Mouse (Mus musculus) spleen, embryonic (tissue): ENCODE data around the gene Relt.
"Not testable (repeated sequence)": the region's sequence is repeated elsewhere in the genome, so short reads cannot be mapped to it uniquely, and the experiment has no call there.

Experiments used
- CTCF ChIA-PET: fragments of 350-600 bp; sonication (Branson Sonifier 250); formaldehyde crosslinking; loops from one replicate; lab custom pipeline; 2022; lab: Charles Lee

Gene Relt

DNA sequence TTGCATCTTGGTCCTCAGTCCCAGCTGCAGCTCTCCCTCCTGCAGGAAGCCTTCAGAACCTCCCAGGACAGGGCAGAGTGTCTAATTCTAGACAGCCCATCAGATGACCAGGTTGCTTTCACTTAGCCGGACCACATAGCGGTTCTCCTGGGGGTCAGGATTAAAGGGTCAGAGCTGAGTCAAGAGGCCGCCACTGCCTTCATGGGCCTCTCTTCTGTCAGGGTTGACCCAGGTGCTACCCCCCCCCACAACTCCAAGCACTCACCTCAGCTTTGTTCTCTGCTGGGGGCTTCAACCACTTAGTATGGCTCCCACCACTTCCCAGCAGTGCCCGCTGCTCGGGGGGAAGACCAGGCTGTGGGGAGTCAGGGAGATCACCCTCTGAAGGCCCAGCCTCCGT, 16.1 kb downstream of the Relt start:
- CTCF ChIA-PET: interaction anchor here (0.6 to 3.6 kb wide), 3 partner anchors 21 to 66 kb away, joined by 3 to 16 read pairs (median 13); no protein-coding TSS in a partner anchor

DNA sequence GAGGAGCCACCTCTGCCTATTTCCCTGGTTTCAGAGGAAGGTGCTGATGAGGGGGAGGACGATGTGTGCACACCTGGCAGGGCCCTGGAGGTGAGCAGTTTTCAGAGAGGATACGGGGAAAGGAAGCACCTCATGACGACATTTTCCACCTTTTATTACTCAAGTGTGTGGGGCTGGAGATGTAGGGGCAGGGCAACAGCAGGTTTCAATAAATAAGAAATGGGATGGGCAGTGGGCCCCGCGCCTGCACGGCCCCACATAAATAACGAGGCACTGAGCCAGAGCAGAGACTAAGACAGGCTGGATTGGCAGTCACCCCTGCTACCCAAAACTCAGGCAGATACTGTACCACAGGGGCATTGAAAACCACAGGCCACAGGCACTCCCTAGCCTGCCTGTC, 17.2 kb downstream of the Relt start:
- CTCF ChIA-PET: not testable (repeated sequence)

DNA sequence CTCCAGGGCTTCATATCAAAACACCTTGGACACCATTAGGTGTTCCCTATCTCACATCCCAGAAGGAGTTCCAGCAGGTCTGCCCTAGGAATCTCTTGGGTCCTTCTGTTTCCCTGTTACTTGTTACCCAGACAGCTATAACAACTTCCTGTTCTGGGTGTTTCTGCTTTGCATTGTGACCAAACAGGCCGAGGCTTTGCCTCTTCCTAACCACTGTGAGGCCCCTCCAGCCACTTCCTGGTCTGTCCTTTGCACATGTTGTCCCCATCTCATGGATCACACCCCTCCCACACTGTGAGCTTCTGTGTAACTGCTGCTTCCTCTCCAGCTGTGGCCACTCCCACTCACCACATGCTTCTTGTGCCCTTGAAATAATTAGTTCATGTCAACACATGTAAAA, 17.8 kb downstream of the Relt start:
- CTCF ChIA-PET: interaction anchor here (0.5 to 0.9 kb wide), 2 partner anchors 9 to 362 kb away, joined by 4 to 5 read pairs; no protein-coding TSS in a partner anchor

DNA sequence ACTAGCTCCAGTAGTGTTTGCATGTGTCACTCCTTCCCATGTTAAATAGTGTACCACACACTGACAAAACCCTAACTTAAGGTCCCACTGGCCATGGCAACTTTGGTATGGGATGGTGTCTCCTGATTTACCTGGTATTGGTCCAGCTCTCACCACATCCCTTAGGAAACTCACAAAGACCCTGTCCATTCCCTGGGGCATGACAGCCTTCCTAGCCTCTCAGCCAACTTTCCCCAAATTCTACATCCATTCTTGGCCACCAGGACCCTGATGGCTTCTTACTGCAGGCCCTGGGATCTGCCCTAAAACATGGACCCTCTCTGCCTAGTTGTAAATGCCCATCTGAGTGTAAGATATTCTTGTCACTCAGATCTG, 18.2 kb downstream of the Relt start:
- CTCF ChIA-PET: interaction anchor here (0.5 to 0.9 kb wide), 2 partner anchors 9 to 361 kb away, joined by 4 to 5 read pairs; no protein-coding TSS in a partner anchor

DNA sequence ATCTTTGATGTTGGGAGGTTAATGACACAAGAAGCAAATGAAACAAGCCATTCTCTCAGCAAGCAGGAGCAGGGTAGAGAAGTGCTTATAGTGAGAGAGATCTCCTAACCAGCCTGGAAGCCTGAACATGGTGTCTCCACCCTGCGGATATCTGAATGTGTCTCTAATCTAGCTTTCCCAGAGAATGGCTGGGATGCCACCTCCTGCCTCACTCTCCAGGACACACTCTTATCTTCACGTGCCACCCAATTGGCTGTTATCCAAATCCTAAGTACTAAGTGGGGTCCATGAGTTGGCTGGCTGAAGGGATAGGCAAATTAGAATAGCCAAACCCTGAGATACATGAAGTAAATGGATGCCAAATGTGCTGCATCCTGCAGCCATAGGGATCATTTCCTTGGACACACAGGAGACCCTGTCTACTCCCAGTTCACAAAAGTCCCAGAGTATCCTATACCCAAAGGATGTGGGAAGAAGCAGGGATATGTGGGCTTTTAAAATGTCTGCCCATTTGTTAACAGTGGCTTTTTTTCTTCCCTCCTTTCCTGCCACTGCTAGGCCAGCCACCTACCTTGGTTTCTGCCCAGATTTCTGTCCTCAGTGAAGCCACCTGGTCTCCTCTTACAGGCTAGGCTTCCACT, 18.7 kb downstream of the Relt start:
- CTCF ChIA-PET: interaction anchor here (1.0 kb wide), 1 partner anchor 532 kb away, joined by 5 read pairs; no protein-coding TSS in a partner anchor

DNA sequence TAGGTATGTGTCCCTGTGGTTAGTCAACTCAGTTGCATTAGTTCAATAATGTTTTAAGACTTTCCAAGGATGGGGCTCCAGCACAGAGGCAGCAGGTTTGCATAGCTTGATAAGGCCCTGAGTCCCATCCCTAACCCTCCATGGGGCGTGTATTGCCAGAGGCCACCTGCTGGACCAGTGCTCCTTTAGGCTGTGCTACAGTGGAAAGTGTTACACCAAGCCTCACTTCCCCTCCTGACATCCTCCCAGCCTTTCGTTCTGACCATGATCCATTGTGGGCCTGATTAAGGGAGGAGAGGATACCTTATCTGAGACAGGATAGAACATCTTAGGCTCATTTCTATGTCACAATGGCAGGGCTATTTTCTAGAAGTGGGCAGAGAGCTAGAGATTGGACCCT, 19.4 kb downstream of the Relt start:
- CTCF ChIA-PET: interaction anchor here (1.0 kb wide), 1 partner anchor 532 kb away, joined by 5 read pairs; no protein-coding TSS in a partner anchor

DNA sequence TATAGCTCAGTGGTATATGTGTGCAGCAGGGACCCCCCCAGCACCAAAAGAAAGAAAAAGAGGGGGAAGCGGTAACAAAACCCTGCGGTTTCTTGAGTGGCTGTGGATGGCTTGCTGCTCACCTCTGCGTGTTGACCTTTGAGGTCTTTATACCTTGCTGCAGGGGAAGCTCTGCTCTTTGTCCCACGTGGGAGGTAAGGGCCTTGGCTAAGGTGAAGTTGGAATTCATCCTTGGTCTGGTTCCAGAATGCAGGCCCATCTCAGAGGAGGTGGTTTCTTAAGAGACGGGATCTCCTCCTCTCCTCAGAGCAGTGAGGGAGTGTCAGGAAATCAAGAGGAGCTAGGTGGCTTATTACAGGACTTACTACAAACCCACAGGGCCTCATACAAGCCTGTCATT, 21.1 kb downstream of the Relt start:
- CTCF ChIA-PET: no interaction called here

DNA sequence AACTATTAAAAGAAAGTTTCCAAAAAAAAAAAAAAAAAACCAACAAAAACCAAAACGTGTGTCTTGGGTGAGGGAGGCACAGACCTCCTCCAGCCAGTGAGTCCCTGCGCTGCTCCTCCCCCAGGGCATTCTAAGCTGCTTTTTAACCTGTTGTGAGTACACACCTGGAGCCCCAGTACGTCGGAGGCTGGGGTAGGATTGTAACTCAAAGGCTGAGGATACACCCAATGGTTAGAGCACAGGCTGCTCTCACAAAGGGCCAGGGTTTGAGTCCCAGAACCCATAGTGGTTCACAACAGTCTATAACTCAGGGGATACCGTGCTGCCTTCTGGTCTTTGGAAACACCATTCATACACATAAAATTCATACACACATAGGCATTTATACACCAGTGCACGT, 21.6 kb downstream of the Relt start:
- CTCF ChIA-PET: no interaction called here

DNA sequence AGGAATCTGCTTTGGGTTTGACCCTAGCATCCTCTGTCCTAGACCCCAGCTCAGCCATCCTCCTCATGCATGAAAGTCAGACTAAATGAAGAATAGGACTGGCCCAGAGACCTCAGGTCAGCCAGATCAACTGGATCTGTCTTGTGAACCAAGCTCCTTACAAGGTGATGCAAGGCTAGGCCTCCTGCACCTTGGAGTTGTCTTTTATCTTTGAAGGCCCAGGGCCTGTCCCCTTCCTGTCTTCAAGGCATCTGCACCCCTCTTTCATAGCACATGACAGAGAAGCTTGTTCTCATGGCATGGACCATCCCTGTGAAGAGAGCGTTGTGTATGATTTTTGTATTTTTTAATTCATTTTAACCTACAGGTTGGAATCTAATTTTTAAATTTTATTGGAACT, 22.3 kb downstream of the Relt start:
- CTCF ChIA-PET: no interaction called here

DNA sequence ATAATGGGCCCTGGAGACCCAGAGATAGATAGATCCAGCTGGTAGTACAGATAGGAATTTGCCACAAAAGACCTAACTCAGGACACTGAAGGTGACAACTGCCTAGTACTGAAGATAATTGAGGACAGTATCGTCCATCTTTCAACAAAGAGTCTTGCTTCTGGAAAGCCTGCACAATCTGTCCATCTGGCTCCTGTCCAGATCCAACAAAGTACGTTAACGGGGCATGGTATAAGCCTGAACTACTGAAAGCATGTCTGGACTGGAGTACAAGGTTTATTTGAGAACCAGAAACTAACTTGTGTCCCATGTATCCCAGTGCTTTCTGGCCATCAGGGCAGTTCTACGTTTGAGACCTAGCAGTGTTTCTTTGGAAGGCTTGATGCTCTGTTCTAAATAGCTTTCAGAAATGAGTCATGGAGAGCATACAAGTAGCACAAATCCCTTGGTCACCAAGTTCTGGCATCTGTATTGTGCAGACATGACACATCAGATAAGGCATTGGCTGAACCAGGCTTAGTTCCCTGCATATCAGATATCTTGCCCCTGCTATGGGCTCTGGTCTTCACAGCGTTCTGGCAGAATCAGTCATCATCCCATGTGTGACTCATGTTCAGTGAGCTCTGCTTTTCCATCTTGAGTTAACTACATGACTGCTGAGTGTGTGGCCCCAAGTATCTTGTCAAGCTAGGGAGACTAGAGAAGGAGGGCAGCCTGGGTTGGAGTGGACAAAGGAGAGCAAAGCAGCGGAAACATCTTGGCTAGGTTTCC, 23.4 kb downstream of the Relt start:
- CTCF ChIA-PET: no interaction called here

DNA sequence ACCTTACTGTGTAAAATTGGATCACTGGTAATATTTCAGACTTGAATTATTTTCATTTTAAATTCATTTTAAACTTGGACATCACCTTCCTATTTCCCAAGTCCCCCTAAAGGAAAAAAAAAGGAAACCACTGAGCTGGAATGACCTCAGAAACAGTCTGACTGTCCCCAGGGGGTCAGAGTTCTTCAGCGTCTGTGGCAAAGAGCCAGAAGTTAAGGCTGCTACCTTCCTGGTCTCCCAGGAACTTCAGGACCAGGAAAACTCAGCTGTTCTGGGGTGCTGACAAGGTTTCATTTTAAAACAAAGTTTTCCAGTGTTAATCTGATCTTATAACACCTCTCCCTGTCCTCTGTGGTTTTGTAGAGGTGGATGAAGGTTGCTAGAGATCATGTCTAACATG, 25.5 kb downstream of the Relt start:
- CTCF ChIA-PET: interaction anchor here (0.6 kb wide), 1 partner anchor 11 kb away, joined by 3 read pairs; no protein-coding TSS in a partner anchor

DNA sequence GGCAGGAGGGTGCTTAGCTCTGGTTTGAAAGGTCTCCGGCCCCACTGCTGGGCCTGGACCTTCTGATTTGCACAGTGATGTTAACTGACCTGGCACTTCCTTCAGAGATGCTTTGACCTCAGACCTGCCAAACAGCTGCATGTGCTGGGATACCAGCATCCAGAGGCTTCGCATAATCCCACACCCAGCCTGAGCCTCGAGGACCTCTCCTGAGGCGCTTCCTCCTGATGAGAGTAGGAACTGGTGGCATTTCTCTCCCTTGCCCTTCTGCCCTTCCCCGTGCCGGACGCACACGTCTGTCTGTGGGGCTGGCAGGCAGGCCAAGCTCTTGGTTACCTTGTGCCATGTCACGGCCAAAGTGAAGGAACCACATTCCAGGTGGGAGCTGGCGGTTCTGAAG, 26.6 kb downstream of the Relt start:
- CTCF ChIA-PET: no interaction called here

DNA sequence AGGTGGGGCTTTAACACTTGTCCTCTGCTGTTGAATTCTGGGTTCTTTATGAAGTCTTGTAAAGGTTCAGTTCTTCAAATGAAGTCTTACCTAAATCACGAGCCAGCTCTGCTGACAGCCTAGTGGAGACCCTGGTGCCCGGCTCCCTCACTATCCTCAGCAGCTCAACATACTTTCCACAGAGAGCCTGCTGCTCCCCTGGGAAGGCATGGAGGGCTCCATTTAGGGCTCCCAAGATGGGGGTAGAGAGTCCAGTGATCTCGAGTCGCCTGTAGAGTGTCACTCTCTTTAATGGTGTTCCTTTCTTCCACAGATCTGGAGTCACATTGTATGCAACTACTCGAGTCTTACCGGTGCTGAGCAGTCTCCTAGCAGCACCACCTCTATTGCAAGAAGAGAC, 27.5 kb downstream of the Relt start:
- CTCF ChIA-PET: no interaction called here

DNA sequence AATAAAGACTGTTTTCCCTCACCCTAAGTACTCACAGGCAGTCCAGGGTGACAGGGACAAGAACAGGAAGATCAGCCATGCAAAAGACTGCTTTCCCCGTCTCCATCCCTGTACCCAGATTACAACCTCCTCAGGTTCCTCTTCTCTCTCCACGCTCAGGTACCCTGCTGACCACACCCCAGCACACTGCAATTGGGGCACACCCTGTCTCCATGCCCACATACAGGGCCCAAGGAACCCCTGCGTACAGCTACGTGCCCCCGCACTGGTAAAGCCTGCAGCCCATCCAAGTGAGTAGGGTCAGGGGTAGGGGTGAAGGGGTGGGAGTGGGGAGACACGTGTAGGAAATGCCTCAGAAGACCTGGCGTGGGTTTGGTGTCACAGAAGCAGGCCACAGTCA, 28.1 kb downstream of the Relt start:
- CTCF ChIA-PET: no interaction called here

DNA sequence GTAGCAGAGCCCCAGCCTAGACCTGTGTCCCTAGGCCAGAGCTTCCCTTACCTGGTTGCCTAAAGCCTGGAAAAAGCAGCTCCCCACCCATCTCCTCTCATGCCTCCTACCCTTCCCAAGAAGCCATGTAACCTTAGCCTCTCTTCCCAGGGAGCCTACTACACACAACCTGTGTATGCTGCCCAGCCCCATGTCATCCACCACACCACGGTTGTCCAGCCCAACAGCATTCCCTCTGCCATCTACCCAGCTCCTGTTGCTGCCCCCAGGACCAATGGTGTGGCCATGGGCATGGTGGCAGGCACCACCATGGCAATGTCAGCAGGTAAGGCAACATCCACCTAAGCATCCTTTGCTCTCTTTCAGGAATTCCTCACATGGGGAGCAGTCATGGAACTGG, 29.4 kb downstream of the Relt start:
- CTCF ChIA-PET: no interaction called here

DNA sequence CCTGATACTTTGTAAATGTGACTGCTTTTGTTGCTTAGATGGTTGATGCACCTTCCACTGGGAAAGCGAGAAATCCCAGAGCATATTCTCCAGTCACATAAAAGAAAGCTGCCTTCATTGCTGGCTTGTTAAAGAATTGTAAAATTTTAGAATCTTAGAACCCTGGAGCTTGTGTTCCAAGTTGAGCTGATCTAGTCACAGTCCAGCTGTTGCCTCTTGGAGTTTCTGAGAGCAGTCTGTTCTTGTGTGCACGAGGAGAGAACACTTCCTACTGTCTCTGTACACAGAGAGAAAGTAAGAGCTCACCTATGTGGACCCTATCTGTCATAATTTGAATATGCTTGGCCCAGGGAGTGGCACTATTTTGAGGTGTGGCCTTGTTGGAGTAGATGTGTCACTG, 34.7 kb downstream of the Relt start:
- CTCF ChIA-PET: no interaction called here

DNA sequence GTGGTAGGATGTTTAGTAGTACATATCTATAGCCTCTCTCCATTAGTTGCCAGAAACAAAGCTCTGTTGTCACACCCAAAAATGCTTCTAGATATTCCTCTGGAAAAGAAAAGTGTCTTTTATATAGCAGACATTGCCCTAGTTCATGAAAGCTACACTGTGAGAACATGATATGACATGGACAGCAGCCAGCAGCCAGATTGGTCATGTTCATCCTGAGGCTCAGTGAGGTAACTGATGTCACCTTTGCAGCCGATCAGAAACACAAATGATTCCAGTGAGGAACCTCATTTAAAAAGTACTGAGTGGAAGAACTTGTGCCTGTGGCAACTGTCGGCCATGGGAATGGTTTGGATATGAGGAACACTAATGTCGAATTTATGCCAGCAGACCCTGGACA, 38.6 kb downstream of the Relt start:
- CTCF ChIA-PET: interaction anchor here (0.6 kb wide), 1 partner anchor 291 kb away, joined by 12 read pairs; no protein-coding TSS in a partner anchor

DNA sequence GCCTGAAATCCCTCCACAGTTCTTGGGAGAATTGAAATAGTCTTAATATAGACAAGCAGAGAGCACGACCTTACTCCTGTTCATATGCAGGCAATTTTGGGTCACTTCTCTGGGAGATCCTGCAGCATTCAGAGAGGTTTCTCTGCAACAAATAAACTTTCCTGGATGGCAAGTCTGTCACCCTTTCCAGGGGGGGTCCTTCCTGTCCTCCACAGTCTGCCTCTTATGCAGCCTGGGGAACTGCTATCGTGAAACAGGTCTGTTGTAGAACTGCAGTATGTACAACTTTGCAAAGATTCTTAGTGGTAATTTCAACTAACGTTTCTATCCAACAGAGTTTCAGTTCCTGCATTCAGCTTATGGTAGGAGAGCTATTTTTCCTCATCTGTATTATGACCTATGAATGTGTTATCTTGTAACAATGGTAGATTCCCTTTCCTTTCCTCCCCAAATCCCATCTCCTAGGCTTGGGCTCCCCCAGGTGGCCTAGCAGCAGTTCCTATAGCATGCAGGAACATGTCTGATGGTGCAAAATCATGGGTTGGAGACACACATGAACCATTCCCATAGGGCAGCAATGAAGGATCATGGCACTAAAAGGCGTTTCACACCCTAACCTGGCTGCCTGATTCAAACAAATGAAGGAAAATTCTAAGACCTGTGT, 44.7 kb downstream of the Relt start:
- CTCF ChIA-PET: no interaction called here

DNA sequence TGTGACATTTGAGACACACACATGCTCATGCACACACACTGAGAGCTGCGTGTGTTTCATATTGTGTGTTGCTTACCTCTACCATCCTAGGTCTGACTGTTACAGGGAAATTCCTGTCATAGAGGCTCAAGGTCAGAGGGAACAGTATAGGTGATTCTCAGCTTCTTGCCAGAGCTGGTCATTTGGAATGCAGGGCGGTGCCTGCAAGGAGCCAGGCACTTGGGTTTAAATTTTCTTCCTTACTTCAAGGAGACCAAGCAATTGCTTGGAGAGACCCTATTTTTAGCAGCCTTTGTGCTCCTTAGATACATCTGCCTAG, 45.8 kb downstream of the Relt start:
- CTCF ChIA-PET: no interaction called here

DNA sequence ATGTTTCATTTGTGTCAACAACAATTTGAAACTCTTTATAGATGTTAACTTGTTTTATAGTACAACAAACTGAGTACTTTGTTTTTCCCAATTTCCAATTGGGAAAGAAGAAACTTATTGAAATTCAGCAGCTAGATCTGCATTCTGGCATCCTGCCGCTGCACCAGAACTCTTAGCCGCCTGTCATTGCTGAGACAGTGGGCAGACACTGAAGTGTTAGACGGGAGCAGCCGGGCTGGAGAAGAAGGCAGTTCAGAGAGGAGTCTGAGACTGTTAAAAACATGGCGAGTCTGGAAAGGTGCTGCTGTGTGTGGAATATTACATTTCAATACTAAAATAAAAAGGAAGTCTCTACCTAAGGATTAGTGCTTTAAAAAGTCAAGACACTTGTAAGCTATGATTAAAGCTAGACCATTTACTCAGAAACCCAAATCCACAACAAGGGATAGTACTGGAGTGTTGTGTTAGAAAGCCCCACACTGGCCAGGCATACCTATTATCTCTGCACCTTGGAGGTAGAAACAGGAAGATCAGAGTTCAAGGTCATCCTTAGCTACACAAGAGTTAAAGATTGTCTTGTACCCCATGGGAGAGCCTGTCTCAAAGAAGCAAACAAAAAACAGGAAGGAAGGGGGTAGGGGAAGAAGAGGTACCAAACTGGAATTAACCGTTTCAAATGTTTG, 46.3 kb downstream of the Relt start:
- CTCF ChIA-PET: interaction anchor here (0.7 kb wide), 1 partner anchor 1302 kb away, joined by 3 read pairs; no protein-coding TSS in a partner anchor

DNA sequence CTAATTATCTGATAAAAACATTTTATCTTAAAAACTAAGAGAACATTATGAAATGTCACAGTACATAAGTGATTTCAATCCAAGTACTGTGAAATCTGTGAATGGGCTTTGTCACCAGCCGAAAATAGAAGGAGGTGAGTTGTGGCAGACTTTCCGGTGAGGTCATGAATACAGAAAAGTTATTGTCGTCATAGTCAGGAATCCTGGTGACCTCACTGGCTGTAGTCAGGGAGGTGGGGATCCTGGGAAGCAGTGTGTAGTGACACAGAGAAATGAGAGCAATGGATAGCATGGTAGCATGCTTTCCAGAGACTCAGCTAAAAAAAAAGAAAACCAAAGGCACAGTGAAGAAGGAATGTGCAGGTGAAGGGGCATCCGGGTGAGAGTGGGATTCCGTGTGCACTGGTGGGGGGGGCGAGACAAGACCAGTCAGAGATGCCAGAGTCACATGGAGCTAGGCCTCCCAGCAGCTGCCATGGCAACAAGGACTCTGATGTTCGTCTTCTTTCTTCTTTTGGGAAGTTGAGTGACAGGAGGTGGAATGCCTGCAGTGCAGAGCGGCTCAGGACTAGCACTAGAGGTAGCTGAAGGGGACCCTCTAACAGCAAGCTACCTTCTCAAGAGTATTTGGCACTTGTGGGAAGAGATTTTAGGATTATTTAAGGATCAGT, 47.2 kb downstream of the Relt start:
- CTCF ChIA-PET: no interaction called here
